Mouse (Mus musculus): ENCODE measurements around the gene Rab42.

The Rab42 gene

DNA sequence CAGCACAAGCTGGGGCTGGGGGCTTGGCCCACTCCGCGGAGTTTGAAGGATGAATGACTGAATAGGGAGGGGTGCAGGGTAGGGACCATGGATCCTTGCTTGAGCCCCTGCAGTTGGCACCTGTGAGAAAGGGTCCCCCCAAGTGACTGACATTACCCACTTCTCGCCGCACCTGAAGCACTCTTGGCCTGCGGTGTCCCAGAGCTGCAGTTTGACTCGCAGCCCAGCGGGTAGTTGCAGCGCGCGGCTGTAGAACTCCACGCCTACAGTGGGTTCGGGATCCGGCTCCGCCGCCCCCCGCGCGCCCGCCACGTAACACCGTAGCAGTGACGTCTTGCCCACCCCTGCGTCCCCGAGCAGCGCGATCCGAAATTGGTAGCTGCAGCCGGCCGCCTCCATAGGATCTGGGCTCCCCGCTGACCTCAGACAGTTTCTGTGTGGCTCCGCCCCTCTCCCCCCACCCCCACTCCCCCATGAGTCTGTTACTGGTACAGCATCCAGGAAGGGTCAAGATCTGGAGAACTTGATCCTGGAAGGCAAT, at the start of gene Rab42:
Gene Rab42 (minus strand): TSS at position 447 of the 541 bp plus-strand sequence.
- DNase-seq (ENCODE audit: low spot score in 2 of 2): peak; percentile 47 to 57

DNA sequence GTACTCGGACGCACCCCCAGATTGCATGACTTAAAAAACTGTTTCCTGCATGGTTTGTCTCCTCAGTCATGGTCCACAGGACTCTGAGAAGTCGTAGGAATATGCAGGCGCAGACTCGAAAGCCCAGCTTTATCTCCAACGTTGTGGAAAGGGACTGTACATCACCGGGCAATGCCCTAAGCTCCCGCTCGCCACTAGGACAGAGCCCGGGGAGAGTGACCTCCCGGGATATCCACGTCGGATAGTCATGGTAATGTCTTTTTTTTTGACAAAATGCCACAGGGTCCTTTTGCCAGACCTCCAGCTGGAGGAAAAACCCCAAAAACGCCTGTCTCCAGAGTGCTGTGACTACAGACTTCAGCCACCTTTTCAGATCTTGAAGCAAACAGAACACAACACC, 49.6 kb upstream of the Rab42 start:
- no peak for DNase-seq (ENCODE audit: low spot score in 2 of 2)

DNA sequence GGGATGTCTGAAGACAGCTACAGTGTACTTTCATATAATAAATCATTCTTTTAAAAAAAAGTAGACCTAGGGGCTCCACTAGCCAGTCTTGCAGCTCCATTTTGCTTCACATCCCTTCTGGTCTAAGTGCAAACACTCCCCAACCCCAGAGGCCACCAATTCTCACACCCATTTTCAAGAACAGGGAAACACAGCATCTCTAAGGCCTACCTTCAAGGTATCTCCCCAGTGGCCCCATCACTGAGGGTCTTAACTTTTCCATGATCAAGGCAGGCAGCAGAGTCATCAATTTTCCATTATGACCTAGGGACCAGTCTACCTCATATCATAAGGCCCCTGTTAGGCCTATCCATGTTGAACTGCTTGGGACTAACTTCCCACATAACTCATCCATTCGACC, 48.2 kb upstream of the Rab42 start:
- no peak for DNase-seq (ENCODE audit: low spot score in 2 of 2)

DNA sequence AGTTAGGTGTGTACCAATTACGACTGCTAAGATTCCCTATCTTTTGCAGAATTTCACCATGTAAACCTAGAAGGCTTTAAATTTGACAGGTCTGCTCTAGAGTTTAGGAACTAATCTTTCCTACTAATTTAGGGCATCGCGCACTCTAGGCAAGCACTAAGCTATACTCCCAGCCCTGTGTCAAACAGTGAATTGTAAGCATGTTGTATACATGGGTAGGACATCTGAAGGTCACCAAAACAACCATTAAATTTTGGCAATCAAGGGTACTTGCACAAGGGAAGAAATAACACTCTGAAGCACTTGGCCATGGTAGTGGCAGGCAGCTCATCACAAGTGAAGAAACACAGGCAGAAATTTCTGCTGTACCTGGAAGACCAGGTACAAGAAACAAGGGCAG, 47.7 kb upstream of the Rab42 start:
- no peak for DNase-seq (ENCODE audit: low spot score in 2 of 2)

DNA sequence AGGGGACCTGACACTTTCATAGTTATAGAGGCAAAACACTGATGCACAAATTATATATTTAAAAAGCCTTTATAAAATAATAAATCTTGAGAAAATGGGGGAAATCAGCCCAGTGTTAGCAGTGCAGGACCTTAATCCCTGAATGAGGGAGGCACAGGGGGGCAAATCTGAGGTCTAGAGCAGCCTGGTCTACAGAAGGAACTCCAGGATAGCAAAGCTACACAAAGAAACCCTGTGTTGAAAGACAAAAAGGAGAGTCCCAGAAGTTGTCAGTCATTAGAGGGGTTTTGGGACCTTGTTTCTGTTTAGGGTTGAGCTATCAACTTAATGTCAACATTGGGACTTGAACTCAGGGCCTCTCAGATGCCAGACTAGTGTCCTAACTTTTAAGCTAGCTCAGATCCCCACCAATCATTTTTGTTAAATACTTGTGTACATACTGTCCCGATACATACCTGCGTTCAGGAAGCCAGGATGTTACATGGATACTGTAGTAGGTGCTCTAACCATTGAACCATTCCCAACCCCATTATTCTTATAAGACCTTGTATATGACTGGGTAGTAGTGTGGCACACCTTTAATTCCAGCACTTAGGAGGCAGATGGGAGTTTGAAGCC, 47.0 kb upstream of the Rab42 start:
- no peak for DNase-seq (ENCODE audit: low spot score in 2 of 2)

DNA sequence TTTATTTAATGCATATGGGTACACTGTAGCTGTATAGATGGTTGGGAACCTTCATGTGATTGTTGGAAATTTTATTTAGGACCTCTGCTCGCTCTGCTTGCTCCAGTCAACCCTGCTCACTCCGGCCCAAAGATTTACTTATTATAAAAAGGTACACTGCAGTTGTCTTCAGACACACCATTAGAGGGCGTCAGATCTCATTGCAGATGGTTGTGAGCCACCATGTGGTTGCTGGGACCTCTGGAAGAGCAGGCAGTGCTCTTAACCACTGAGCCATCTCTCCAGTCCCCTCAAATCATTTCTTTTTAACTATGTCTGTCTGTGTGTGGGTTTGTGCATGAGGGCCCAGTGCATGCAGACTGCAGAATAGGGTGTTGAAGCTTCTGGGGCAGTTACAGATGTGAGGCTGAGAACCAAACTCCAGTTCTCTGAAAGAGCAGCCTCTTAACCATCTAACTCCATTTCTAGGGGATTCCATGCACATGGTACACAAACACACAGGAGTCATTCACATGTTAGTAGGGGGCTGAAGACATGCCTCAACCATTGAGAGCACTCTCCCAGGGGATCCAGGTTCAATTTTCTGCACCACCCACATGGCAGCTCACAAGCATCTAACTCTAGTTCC, 46.4 kb upstream of the Rab42 start:
- DNase-seq (ENCODE audit: low spot score in 2 of 2): no peak

DNA sequence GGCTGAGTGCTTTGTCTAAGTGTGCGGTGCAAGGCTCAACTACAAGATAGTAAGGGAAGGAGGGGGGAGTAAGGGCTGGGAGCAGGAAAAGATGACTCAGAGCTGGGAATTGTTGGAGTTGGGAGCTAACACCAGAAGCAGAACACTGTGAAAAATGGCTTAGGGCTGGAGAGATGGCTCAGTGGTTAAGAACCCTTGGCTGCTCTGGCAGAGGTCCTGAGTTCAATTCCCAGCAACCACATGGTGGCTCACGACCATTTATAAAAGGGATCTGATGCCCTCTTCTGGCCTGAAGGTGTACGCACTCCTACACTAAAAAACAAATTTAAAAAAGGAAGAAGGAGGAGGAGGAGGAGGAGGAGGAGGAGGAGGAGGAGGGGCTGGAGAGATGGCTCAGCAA, 43.5 kb upstream of the Rab42 start:
- DNase-seq (ENCODE audit: low spot score in 2 of 2): no peak

DNA sequence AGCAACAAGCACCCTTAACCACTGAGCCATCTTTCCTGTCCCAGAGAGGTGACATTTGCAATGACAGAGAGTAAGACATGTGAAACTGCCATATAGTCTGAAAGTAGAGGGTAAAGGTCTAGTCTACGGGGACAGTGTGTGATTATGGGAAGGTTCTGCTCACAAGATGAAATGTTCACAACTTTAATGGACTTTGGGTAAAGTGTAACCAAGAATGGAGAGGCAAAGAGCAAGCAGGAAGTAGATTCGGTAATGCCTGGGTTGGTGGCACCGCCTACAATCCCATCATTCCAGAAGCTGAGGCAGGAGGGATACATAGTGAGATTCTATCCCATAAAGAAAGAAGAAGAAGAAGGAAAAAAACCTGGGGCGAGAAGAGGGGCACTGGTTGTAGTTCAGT, 43.1 kb upstream of the Rab42 start:
- DNase-seq (ENCODE audit: low spot score in 2 of 2): no peak

DNA sequence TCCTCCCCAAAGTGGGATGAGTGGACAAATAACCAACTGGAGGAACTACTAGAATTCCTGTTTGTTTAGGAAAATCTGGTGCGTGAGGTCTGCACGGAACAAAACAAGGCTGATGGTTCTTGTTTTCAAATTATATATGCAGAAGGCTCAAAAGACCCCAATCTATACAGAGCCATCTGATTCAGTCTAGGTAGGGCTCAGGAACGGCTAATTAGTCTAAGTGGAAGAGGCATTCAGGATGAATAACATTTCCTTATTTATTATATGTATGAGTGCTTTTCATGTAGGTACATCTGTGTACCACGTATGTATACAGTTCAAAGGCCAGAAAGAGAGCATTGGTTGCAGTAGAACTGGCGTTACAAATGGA, 42.6 kb upstream of the Rab42 start:
- DNase-seq (ENCODE audit: low spot score in 2 of 2): no peak

DNA sequence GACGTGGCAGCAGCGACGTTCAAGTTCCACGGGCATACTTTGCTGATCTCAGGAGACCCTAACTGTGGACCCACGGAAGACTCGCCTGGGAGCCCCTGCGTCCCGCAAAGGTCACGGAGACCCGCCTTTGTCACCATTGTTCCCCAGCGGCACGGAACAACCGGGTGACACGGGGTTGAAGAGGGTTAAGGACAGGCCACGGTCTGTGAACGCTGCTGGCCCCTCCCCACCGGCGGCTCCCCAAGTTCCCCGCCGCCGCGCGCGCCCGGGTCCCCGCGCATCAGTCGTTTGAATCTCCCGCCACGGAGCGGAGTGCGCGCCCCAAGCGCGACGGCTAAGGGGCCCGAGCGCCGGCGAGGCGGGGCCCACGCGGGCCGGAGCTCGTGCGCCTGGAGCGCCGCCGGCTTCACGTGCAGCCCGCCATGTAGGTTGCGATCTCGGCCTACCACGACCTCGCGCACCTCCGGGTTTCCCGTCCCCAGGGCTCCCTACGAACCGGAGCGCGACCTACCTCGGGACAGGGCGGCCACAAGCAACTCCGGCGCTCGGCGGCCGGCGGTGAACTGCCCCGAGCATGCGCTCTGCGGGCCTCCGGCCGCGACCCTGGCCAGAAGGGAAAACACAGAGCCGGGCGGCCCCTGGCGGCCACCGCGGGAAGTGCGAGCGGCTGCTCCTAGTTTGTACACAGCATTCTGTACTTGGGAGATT, 42.1 kb upstream of the Rab42 start:
- peak; percentile 79 to 91 for DNase-seq (ENCODE audit: low spot score in 2 of 2)

DNA sequence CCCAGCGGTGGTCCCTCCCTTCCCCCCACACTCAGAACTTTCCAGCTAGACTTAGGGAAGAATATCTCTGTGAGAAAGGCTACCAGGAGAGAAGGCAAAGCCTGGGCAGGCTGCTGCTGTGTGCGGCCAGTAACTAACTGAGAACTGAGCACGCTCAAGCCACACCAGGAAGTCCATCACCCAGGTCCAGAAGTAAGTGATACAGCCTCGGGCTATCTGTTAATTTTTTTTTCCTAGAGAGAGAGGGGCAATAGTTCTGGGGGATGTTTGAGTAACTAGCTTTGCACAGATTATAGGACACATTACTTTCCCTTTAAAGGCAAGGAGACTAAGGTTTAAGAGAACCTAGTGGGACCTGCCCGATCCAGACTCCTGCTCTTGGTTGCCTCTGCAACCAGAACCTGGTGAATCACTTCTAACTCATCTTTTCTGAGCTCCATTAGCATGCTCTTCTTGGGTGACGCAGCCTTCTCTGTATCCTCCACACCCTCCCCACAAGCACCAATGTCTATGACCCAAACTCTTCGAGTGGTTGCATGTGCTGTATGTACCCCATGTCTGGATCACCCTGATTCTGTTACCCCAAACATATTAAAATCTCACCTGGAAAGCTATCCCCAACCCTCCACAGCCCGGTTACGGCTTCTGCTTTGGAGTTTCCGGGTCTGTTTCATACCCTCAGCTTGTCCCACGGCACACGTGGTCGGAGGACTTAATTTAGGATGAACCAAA, 41.4 kb upstream of the Rab42 start:
- no peak for DNase-seq (ENCODE audit: low spot score in 2 of 2)

DNA sequence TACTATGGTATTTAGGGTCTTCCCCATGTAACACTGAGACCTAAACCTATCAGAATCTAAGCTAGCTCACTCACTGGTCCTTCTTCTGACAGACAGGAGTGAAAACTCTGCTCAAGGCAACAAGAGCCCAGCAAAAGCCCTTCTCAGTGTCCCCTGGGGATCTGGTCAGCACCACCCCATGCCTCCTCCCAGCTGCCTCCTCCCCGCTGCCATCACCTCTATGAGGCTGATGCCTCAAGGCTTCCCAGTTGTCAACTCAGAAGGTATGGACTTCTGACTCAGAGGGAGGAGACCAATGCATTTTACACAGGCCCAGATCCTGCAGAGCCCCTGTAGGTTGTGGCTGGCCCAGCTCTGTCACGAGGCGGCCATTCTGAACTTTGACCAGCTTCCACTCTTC, 38.3 kb upstream of the Rab42 start:
- no peak for DNase-seq (ENCODE audit: low spot score in 2 of 2)

DNA sequence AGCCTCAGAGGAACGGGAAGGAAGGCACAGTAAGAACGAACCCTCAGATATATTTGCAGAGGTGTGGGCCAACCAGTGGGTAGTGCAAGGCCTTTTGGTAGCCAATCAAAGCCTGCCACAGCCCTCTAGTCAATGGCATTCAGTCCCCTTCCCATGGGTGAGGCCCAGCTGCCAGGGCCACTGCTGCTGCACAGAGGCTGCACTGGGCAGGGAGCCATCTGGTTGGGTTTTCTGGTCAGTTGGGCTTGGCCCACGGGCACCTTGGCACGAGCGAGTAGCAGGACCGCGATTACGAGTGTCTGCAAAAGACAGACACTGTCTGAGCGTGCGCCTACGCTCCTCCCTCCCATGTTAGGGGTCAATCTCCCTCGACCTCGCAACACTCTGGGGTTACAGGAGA, 35.8 kb upstream of the Rab42 start:
- DNase-seq (ENCODE audit: low spot score in 2 of 2): peak in 1 of 2 experiments; percentile 26

DNA sequence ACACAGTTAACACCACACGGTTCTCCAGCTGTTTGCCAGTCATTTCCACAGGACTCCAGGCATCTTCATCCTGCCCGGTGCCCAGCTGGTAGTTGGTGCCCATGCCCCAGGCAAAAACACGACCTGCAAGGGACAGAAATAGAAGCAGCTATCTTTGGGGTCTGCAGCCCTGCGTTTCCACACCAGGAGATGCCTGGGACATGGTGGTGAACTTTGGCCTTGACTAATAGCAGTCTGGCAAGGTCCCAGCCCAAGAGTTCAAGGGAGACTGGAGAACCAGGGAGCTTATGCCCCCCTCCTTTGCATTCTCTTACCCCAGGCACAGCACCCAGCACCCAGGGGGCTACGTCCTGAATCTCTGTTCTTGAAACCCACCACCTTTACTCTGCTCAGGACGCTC, 29.7 kb upstream of the Rab42 start:
- DNase-seq (ENCODE audit: low spot score in 2 of 2): no peak

DNA sequence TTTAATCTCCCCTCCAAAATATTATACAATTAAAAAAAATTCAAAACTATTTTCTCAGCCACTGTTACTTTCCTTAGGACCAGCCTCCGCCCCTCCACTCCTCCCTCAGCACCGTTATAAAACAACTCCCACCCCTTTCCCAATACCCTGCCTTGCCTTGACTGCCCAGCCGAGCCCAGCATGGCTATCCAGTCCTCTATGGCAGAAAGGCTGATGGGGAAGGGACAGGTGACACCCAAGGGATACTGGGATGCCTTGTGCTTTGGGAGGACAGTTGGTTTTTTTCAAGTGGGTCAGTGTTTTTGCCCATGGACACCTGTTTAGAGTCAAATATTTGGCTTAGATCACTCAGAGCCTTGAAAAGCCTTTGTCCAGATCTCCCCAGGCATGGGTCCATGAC, 28.8 kb upstream of the Rab42 start:
- DNase-seq (ENCODE audit: low spot score in 2 of 2): no peak

DNA sequence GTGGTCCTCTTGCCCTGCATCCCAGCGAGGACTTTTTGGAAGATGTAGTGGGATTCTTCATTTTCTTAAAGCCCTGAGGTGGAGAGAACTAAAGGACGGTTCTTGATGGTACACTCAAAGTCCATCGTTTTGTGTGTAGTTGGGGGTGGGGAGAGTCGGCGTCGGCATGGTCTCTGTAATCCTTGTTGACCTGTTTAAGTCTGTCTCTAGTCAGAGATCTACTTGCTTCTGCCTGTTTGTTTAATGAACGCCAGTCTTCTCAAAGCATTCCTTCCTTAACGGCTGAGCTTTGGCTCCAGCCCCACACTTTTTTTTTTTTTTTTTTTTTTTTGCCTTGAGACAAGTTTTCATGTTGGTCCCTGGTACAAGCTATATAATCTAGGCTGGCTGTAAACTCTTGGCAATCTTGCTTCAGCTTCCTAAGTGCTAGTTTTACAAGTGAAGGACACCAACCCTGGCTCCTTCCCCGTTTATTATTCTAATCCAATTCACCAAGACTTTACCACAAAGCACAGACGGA, 26.7 kb upstream of the Rab42 start:
- no peak for DNase-seq (ENCODE audit: low spot score in 2 of 2)

DNA sequence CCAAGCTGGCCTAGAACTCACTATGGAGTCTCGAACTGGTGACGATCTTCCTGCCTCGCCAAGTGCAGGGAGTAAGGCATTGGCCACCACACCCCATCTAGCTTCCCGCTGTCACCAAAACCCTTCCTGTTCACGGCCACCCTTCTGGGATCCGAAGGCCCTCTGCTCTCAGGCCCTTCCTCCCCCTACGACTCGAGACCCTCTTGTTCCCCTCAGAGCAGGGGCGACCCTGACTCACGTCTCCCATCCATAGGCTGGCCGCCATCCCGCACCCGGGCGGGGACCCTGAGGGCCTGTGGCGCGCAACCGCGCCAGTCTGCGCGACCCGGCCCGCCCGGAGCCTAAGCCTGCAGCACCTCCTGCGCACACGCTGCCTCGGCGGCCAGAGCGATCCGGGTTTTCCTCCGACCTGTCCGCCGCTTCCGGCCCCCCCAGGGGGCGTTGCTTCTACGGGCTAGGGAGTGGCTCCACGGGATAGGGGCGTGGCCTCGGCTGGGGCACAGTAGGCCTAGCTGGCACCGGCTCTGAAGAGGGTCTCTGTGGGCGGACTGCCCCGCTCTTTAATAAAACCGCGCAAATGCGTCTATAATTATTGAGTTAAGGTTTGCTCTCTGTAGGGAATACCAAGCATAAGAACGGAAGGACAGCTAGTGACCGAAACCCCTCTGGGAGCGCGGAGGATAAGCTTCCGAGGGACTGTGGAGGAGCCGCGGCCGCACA, 26.1 kb upstream of the Rab42 start, which contains the start of gene Trnau1ap:
Gene Trnau1ap (minus strand): TSS at position 424 of the 720 bp plus-strand sequence.
- peak; percentile 74 to 82 for DNase-seq (ENCODE audit: low spot score in 2 of 2)

DNA sequence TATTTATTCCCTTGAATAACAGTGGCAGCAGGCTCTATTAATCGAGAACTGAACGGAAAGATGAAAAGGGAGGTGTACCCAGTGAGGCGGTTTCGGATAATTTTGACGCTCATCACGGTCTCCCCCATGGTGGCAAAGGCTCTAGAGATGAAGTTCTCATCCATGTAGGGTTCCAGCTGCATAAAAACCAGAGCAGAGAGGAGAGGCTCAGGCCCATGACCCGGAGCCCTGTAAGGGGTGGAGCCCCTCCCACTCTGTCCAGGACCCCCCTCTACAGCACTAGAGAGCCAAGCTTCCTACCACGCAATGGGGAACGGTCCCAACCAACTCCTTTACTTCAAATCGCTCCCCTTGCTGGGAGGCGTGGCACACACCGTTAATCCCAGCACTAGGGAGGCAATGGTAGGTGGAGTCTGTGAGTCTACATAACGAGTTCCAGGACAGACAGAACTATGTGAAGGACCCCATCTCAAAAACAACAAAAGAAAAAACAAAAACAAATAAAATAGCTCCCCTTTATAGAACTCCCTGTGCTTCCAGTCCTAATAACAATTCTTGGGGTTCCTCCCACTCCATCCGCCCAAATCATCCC, 25.3 kb upstream of the Rab42 start:
- DNase-seq (ENCODE audit: low spot score in 2 of 2): no peak

DNA sequence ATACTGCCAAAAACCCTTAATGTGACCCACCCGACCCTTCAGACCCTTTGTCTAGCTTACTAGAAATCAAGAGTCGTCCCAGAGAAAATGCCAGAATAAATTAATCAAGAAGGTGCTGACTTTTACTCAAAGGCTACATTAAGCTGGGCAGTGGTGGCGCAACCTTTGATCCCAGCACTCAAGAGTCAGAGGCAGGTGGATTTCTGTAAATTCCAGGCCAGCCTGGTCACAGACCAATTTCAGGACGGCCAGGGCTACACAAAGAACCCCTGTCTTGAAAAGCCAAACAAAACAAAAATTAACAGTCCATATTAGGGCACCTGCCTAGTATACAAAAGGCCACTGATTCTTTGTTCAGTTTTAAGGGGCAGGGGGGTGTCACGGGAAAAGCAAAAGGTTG, 23.3 kb upstream of the Rab42 start:
- no peak for DNase-seq (ENCODE audit: low spot score in 2 of 2)

DNA sequence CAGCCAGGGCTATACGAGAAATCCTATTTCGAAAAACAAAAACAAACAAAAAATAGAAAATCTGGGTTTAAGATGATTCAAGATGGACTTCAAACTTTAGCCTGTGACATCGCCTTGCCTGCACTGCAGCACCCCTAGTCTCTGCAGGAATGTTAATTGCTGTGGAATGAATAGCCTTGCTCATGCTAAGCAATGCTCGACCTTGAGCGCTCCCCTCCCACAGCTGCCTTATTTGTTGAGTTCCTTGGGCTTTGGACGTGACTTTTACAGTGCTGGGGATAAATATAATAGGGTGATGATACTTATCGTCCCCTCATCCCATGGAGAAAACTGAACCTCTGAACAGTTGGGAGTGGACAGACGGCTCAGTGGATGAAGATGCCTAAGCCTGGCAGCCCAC, 12.5 kb upstream of the Rab42 start:
- DNase-seq (ENCODE audit: low spot score in 2 of 2): no peak

DNA sequence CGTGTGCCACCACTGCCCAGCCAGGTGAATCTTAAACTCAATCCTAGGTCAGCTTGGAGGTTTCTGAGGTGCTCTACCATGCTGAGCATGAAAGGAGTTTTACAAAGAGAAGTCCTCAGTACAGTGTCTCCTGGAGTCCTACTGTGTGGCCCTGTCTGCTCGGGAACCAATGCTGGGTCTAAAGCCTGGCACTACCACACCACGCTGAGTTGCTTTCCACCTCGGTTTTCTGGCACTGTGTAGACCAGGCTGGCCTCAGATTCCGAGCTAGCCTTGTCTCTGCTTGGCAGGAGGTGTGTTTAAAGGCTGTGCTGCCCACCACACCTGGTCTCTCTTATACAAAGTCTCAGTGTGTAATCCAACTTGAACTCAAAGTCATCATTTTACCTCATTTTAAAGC, 9.4 kb upstream of the Rab42 start:
- no peak for DNase-seq (ENCODE audit: low spot score in 2 of 2)
